Comparison of ENCODE assay signal across 8 mouse cellular contexts in the genomic region with DNA sequence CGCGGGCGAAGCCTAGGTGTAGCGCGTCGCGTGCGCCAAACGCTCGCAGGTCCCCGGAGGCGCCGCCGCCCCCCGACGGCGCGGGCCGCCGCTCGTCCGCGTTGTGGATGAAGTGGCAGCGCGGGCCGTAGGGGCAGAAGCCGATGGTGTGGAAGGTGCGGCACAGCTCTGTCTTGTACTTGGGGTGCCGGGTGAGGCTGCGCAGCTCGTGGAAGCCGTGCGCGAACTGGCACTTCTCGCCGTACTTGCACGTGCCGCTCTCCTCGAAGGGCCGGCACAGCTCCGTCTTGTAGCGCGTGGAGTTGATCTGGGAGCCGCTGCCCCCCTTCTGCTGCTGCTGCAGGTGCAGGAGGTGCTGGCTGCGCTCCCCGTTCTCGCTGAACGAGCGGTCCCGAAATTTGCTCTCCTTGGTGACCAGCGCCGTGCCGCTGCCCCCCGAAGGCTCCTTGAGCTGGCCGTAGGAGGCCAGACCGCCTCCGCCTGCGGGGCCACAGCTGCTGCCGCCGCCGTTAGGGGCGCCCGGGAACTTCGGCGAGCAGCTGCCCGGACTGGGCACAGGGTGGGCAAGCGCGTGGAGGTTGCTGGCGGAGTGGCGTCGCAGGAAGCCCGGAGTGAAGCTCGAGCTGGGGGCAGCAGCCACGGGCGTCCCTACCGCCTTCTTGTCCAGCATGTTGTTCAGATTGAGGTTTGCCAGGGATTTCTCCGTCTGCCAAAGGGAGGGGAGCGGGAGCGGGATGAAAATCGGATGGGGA. TPM values are rescaled to one million over a fixed set of nuclear protein-coding genes. Genes with fewer than 3 reads are reported as not detected.
DNase-seq lines count a peak whose midpoint lies in the region; ATAC-seq and TF ChIP-seq lines count a peak whose summit lies in the region.

No protein-coding gene starts in this region.

- intact Hi-C loops in gastrocnemius, adult 2 months (cut with DNase I) = loop anchor here (5.0 kb wide), 1 partner anchor 39 kb away; no protein-coding TSS in a partner anchor

- DNase-seq in cerebellum, postnatal 10 days = peak; percentile 49 to 58
- DNase-seq in cerebellum, adult 8-10 months = no peak
- DNase-seq in adrenal gland, postnatal 25 days = peak; percentile 54
- peak; percentile 72 for DNase-seq in gastrocnemius, adult 2 months
- peak; percentile 89 for DNase-seq in intestine, embryonic 14.5 days (ENCODE audit: low spot score)
- peak; percentile 52 for DNase-seq in urinary bladder, postnatal 14 days (ENCODE audit: low spot score)

- WGBS in intestine, embryonic 14.5 days = under 1% methylated on average over 75 of the region's 80 CpGs
- WGBS in liver, embryonic 15.5 days (ENCODE audit: insufficient replicate concordance) = under 1% methylated on average over 80 of the region's 80 CpGs
- WGBS in neural tube, embryonic 15.5 days = under 1% methylated on average over 80 of the region's 80 CpGs

- TF ChIP-seq CTCF in gastrocnemius, adult 2 months (IDR thresholded peaks at IDR 0.05) = peak; percentile 33

- ATAC-seq in intestine, embryonic 14.5 days (replicated peaks; ENCODE audit: low FRiP score, low TSS enrichment, low read depth) = no peak
- ATAC-seq in liver, embryonic 15.5 days (ENCODE audit: insufficient read depth) = no peak
- no peak for ATAC-seq in neural tube, embryonic 15.5 days (ENCODE audit: low FRiP score)

- no peaks in the 10 kb centered on the region for H3K27me3 ChIP-seq in intestine, embryonic 14.5 days (replicated peaks; ENCODE audit: control insufficient read depth, insufficient read depth, low read length)
- no peaks in the 10 kb centered on the region for H3K27me3 ChIP-seq in liver, embryonic 15.5 days
- peaks cover 42% of the 10 kb centered on the region for H3K27me3 ChIP-seq in neural tube, embryonic 15.5 days (replicated peaks)

- peaks cover 28% of the 10 kb centered on the region for H3K4me1 ChIP-seq in intestine, embryonic 14.5 days (replicated peaks; ENCODE audit: control insufficient read depth, insufficient read depth, low read length)
- peaks cover 63% of the 10 kb centered on the region for H3K4me1 ChIP-seq in liver, embryonic 15.5 days (replicated peaks)
- H3K4me1 ChIP-seq in neural tube, embryonic 15.5 days = peaks cover 44% of the 10 kb centered on the region

- no peaks in the 10 kb centered on the region for H3K9me3 ChIP-seq in intestine, embryonic 14.5 days (ENCODE audit: control insufficient read depth, low read length)
- no peaks in the 10 kb centered on the region for H3K9me3 ChIP-seq in liver, embryonic 15.5 days (replicated peaks)
- no peaks in the 10 kb centered on the region for H3K9me3 ChIP-seq in neural tube, embryonic 15.5 days (replicated peaks)

- peak overlapping the region; percentile 87 for H3K27ac ChIP-seq in gastrocnemius, adult 2 months
- peak overlapping the region; percentile 97 for H3K27ac ChIP-seq in intestine, embryonic 14.5 days (ENCODE audit: low read depth)
- peak overlapping the region; percentile 91 for H3K27ac ChIP-seq in liver, embryonic 15.5 days (replicated peaks)
- H3K27ac ChIP-seq in neural tube, embryonic 15.5 days (replicated peaks) = peak overlapping the region; percentile 83

- peak overlapping the region; percentile 89 for H3K4me3 ChIP-seq in gastrocnemius, adult 2 months
- H3K4me3 ChIP-seq in intestine, embryonic 14.5 days (ENCODE audit: low read depth, low read length) = peak overlapping the region; percentile 77
- peak overlapping the region; percentile 85 for H3K4me3 ChIP-seq in liver, embryonic 15.5 days (replicated peaks)
- H3K4me3 ChIP-seq in neural tube, embryonic 15.5 days (replicated peaks) = peak overlapping the region; percentile 48

- H3K4me2 ChIP-seq in intestine, embryonic 14.5 days (ENCODE audit: low read length) = peak overlapping the region; percentile 61
- H3K4me2 ChIP-seq in liver, embryonic 15.5 days = peak overlapping the region; percentile 98
- H3K4me2 ChIP-seq in neural tube, embryonic 15.5 days = peak overlapping the region; percentile 45

- peak overlapping the region; percentile 98 for H3K9ac ChIP-seq in intestine, embryonic 14.5 days (ENCODE audit: low read length)
- peak overlapping the region; percentile 92 for H3K9ac ChIP-seq in liver, embryonic 15.5 days
- H3K9ac ChIP-seq in neural tube, embryonic 15.5 days (replicated peaks) = peak overlapping the region; percentile 59

- peaks cover 27% of the 10 kb centered on the region for H3K36me3 ChIP-seq in intestine, embryonic 14.5 days (ENCODE audit: control insufficient read depth, insufficient read depth, low read length)
- H3K36me3 ChIP-seq in liver, embryonic 15.5 days (replicated peaks) = peaks cover 14% of the 10 kb centered on the region
- peaks cover 2% of the 10 kb centered on the region; the same call in 1 of the 2 replicates for H3K36me3 ChIP-seq in neural tube, embryonic 15.5 days

RNA-seq across cellular contexts. Expression of gene Zfp36l2, which starts 1.1 kb away (rescaled TPM):
- total RNA-seq in adrenal gland, postnatal 25 days (2021) = 52.0 and 56.5 TPM in 2 replicates
- total RNA-seq in gastrocnemius, adult 2 months (2021) = 10 to 100 TPM in 1 of 2 experiments, 1 to 10 TPM in 1; 9.7 to 10.1 TPM
- 35.1 and 36.5 TPM in 2 replicates for polyA plus RNA-seq in intestine, embryonic 14.5 days (2014; fragmentation: Nextera tagmentation; extraction: Ambion mirVana)
- 6.8 and 7.4 TPM in 2 replicates for polyA plus RNA-seq in liver, embryonic 15.5 days (2015; fragmentation: Nextera tagmentation; extraction: Ambion mirVana)
- polyA plus RNA-seq in neural tube, embryonic 15.5 days (2015; fragmentation: Nextera tagmentation; extraction: Ambion mirVana) = 4.8 and 10.0 TPM in 2 replicates

Comparison
In these comparisons a context has a peak if more than half of its experiments do, and no peak if none do; other contexts are left out.
1. H3K4me2 ChIP-seq: peak in every context shown above with its lines; median percentile 98 in liver, embryonic 15.5 days; 61 in intestine, embryonic 14.5 days; 45 in neural tube, embryonic 15.5 days.